Mouse (Mus musculus) left cerebral cortex, postnatal 4 days (tissue): ENCODE data around the gene Unc93b1. TPM values are rescaled to one million over a fixed set of nuclear protein-coding genes. Genes with fewer than 3 reads are reported as not detected.

Source experiments
- total RNA-seq, 2 experiments: library from RNA; stranded (reverse); gene quantifications; 2 replicates each; pipeline ENCODE4 v1.2.3; 2021

Gene Unc93b1
- total RNA-seq, 2 experiments from 2014 or later: 6.4 to 8.9 TPM

Other genes starting within 250 kb of the Unc93b1 start
- 10 to 100 TPM; 11.9 to 13.2 TPM for gene Lrp5, start 248.6 kb upstream of the Unc93b1 start, total RNA-seq
- 10 to 100 TPM; 38.8 to 40.6 TPM for gene 1810055G02Rik, start 226.9 kb upstream of the Unc93b1 start, total RNA-seq
- 10 to 100 TPM; 89.1 to 90.7 TPM for gene Kmt5b, start 167.8 kb upstream of the Unc93b1 start, total RNA-seq
- gene Chka, start 83.4 kb upstream of the Unc93b1 start, total RNA-seq: 100 to 1,000 TPM in 1 of 2 experiments, 10 to 100 TPM in 1; 88.7 to 104 TPM
- 10 to 100 TPM; 24.0 to 27.9 TPM for gene Tcirg1, start 28.1 kb upstream of the Unc93b1 start, total RNA-seq
- gene Ndufs8, start 22.4 kb upstream of the Unc93b1 start, total RNA-seq: 100 to 1,000 TPM in 1 of 2 experiments, 10 to 100 TPM in 1; 94.0 to 102 TPM
- gene Aldh3b1, start 5.4 kb upstream of the Unc93b1 start, total RNA-seq: 1 to 10 TPM; 1.5 to 1.9 TPM
- not detected for gene Aldh3b3, start 23.5 kb downstream of the Unc93b1 start, total RNA-seq
- under 1 TPM; 0.40 to 0.64 TPM for gene Aldh3b2, start 37.1 kb downstream of the Unc93b1 start, total RNA-seq
- 1 to 10 TPM; 1.4 to 1.6 TPM for gene Acy3, start 51.4 kb downstream of the Unc93b1 start, total RNA-seq
- not detected for gene Tbx10, start 57.6 kb downstream of the Unc93b1 start, total RNA-seq
- 10 to 100 TPM; 14.6 to 14.8 TPM for gene Nudt8, start 65.4 kb downstream of the Unc93b1 start, total RNA-seq
- 1 to 10 TPM; 4.1 to 4.8 TPM for gene Gm49405, start 65.4 kb downstream of the Unc93b1 start, total RNA-seq
- gene Doc2g, start 68.1 kb downstream of the Unc93b1 start, total RNA-seq: 1 to 10 TPM; 8.3 to 9.4 TPM
- gene Ndufv1, start 77.6 kb downstream of the Unc93b1 start, total RNA-seq: 100 to 1,000 TPM; 185 to 196 TPM
- gene Gstp1, start 102.8 kb downstream of the Unc93b1 start, total RNA-seq: 100 to 1,000 TPM; 288 to 297 TPM
- 10 to 100 TPM; 27.2 to 31.6 TPM for gene Gstp2, start 110.8 kb downstream of the Unc93b1 start, total RNA-seq
- gene Gstp3, start 124.4 kb downstream of the Unc93b1 start, total RNA-seq: not detected
- not detected for gene Cabp2, start 146.4 kb downstream of the Unc93b1 start, total RNA-seq
- 10 to 100 TPM; 27.5 to 28.3 TPM for gene Cdk2ap2, start 162.0 kb downstream of the Unc93b1 start, total RNA-seq
- 100 to 1,000 TPM; 185 to 187 TPM for gene Pitpnm1, start 164.8 kb downstream of the Unc93b1 start, total RNA-seq
- gene Aip, start 190.7 kb downstream of the Unc93b1 start, total RNA-seq: 10 to 100 TPM; 54.8 to 64.8 TPM
- not detected for gene Gpr152, start 204.6 kb downstream of the Unc93b1 start, total RNA-seq
- gene Cabp4, start 208.8 kb downstream of the Unc93b1 start, total RNA-seq: not detected
- 100 to 1,000 TPM in 1 of 2 experiments, 10 to 100 TPM in 1; 92.6 to 107 TPM for gene Coro1b, start 213.4 kb downstream of the Unc93b1 start, total RNA-seq
- gene Ptprcap, start 218.4 kb downstream of the Unc93b1 start, total RNA-seq: 1 to 10 TPM; 1.2 to 1.6 TPM
- gene Rps6kb2, start 228.2 kb downstream of the Unc93b1 start, total RNA-seq: 10 to 100 TPM; 38.1 to 39.2 TPM
- gene Carns1, start 240.3 kb downstream of the Unc93b1 start, total RNA-seq: 1 to 10 TPM; 2.4 to 3.1 TPM